10 mouse cellular contexts compared by ENCODE assay signal in the genomic region with DNA sequence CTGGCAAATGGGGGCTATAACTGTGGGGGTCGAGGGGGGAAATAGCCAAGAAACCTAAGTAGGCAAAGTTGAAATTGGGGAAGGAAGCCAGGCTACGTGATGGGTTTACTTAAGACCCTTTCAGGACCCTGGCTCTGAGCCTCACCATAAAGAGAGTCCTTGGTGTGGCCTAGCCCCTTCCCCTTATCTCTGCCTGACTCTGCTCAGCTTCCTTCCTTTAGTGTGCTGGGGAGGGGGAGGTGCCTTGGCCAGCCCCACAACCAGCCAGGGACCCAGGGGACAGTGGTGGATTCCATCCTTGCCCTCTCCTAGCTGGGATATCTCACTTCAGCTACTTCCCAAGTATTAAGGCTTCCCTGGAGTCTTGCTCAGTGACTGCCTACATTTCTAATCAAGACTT. TPM values are rescaled to one million over a fixed set of nuclear protein-coding genes. Genes with fewer than 3 reads are reported as not detected.
DNase-seq lines count a peak whose midpoint lies in the region; ATAC-seq and TF ChIP-seq lines count a peak whose summit lies in the region.
"Had no signal": no experiment of that assay in that cellular context is flagged by ENCODE, and none has a peak within 500 bp of the region (broad histone marks: within the 10 kb centered on the region; RNA-seq: fewer than 3 reads in every experiment).

No protein-coding gene starts in this region.

- H3K9me3 ChIP-seq in CH12.LX (replicated peaks; ENCODE audit: low read length) = no peaks in the 10 kb centered on the region
- H3K9me3 ChIP-seq in hindbrain, embryonic 15.5 days = no peaks in the 10 kb centered on the region
- no peaks in the 10 kb centered on the region for H3K9me3 ChIP-seq in midbrain, embryonic 16.5 days (replicated peaks; ENCODE audit: control insufficient read depth, low read length, poor library complexity, severe bottlenecking)
- H3K9me3 ChIP-seq: limb, embryonic 15.5 days had no signal

- no peak for TF ChIP-seq POLR2A in CH12.LX (IDR thresholded peaks at IDR 0.05; ENCODE audit: low read depth, low read length)

- H3K27ac ChIP-seq in gastrocnemius, adult 2 months = 0 out of 2 replicates have a peak overlapping the region, but pooled peaks have one; percentile 48
- peak overlapping the region; percentile 84 for H3K27ac ChIP-seq in CH12.LX (ENCODE audit: insufficient read depth, low read depth)
- peak overlapping the region; percentile 93; the same call in 1 of the 2 replicates for H3K27ac ChIP-seq in hindbrain, embryonic 15.5 days (replicated peaks)
- H3K27ac ChIP-seq in midbrain, embryonic 16.5 days (ENCODE audit: low read length) = no peak overlapping the region
- H3K27ac ChIP-seq: limb, embryonic 15.5 days had no signal

- dilution Hi-C loops in CH12.LX (cut with MboI; ENCODE audit: extremely low pct_ligation_motif_present, extremely low pct_unique_long_range_greater_than_20kb, low sequenced_read_pairs) = no loop called here

- TF ChIP-seq EP300 in CH12.LX (IDR thresholded peaks at IDR 0.05; ENCODE audit: low read length) = no peak

- H3K36me3 ChIP-seq in CH12.LX (replicated peaks in 1 of 2; ENCODE audit: control insufficient read depth in 1 of 2, insufficient read depth in 1 of 2, low read length in 1 of 2) = peaks cover 0 to 4% of the 10 kb centered on the region in 2 experiments
- no peaks in the 10 kb centered on the region for H3K36me3 ChIP-seq in hindbrain, embryonic 15.5 days
- H3K36me3 ChIP-seq in midbrain, embryonic 16.5 days (ENCODE audit: control insufficient read depth, insufficient read depth, low read length) = no peaks in the 10 kb centered on the region
- H3K36me3 ChIP-seq: limb, embryonic 15.5 days had no signal

- intact Hi-C loops in gastrocnemius, adult 2 months (cut with DNase I) = no loop called here

- H3K9ac ChIP-seq in CH12.LX (ENCODE audit: insufficient read depth, low read depth) = peak overlapping the region; percentile 51
- H3K9ac ChIP-seq in hindbrain, embryonic 15.5 days = peak overlapping the region; percentile 89
- peak overlapping the region; percentile 98 for H3K9ac ChIP-seq in midbrain, embryonic 16.5 days (ENCODE audit: low read depth, low read length)
- H3K9ac ChIP-seq: limb, embryonic 15.5 days had no signal

- H3K4me1 ChIP-seq in CH12.LX (ENCODE audit: control insufficient read depth in 1 of 2, insufficient read depth in 2 of 2) = peaks cover 43 to 76% of the 10 kb centered on the region in 2 experiments
- peaks cover 79% of the 10 kb centered on the region for H3K4me1 ChIP-seq in hindbrain, embryonic 15.5 days (replicated peaks)
- peaks cover 69% of the 10 kb centered on the region for H3K4me1 ChIP-seq in midbrain, embryonic 16.5 days (ENCODE audit: control insufficient read depth, insufficient read depth, low read length)

- TF ChIP-seq RAD21 in CH12.LX (IDR thresholded peaks at IDR 0.05; ENCODE audit: low read depth, low read length) = no peak

- no peak overlapping the region for H3K4me3 ChIP-seq in gastrocnemius, adult 2 months
- no peak overlapping the region for H3K4me3 ChIP-seq in CH12.LX (replicated peaks in 1 of 3; ENCODE audit: low read depth in 2 of 3, low read length in 2 of 3, poor library complexity in 1 of 3)
- peak overlapping the region; percentile 67 for H3K4me3 ChIP-seq in hindbrain, embryonic 15.5 days
- H3K4me3 ChIP-seq in midbrain, embryonic 16.5 days (ENCODE audit: low read depth, low read length) = peak overlapping the region; percentile 85; the same call in 1 of the 2 replicates
- H3K4me3 ChIP-seq: limb, embryonic 15.5 days had no signal

- no peak for DNase-seq in gastrocnemius, adult 2 months
- no peak for DNase-seq in gastrocnemius, postnatal 25 days
- no peak for DNase-seq in CH12.LX (ENCODE audit: extremely low read depth)
- no peak for DNase-seq in ovary, adult 18-20 months (ENCODE audit: low spot score)
- DNase-seq in layer of hippocampus, adult 11-12 months (ENCODE audit: low spot score) = no peak
- no peak for DNase-seq in urinary bladder, adult 18-20 months (ENCODE audit: low spot score in 2 of 2)
- DNase-seq: kidney, adult 11 months had no signal

- no peak for TF ChIP-seq CTCF in gastrocnemius, adult 2 months (IDR thresholded peaks at IDR 0.05)
- no peak for TF ChIP-seq CTCF in CH12.LX (conservative IDR thresholded peaks at IDR 0.05 in 1 of 2, IDR thresholded peaks at IDR 0.05 in 1 of 2; ENCODE audit: low read depth in 2 of 2, low read length in 2 of 2)

- peaks cover 34% of the 10 kb centered on the region for H3K79me2 ChIP-seq in CH12.LX (replicated peaks; ENCODE audit: control insufficient read depth, extremely low read depth, insufficient read depth, poor library complexity, severe bottlenecking)

- in situ Hi-C loops in CH12.LX (cut with MboI; ENCODE audit: low pct_ligation_motif_present, low pct_unique_long_range_greater_than_20kb, low sequenced_read_pairs) = loop anchor here (10.0 kb wide), 1 partner anchor 370 kb away; the partner anchor contains the start of gene Phlda3

- ATAC-seq in hindbrain, embryonic 15.5 days (ENCODE audit: low FRiP score, low read depth) = no peak
- no peak for ATAC-seq in midbrain, embryonic 16.5 days

- H3K27me3 ChIP-seq in CH12.LX (replicated peaks) = no peaks in the 10 kb centered on the region
- H3K27me3 ChIP-seq in hindbrain, embryonic 15.5 days = no peaks in the 10 kb centered on the region
- H3K27me3 ChIP-seq in midbrain, embryonic 16.5 days (ENCODE audit: control insufficient read depth, insufficient read depth, low read depth, low read length) = no peaks in the 10 kb centered on the region
- H3K27me3 ChIP-seq: limb, embryonic 15.5 days had no signal

- WGBS in hindbrain, embryonic 15.5 days = 77% methylated on average over 2 of the region's 2 CpGs
- WGBS in midbrain, embryonic 16.5 days = 76% methylated on average over 2 of the region's 2 CpGs

- H3K4me2 ChIP-seq in CH12.LX (ENCODE audit: insufficient read depth, low read depth, poor library complexity, severe bottlenecking) = peak overlapping the region; percentile 68
- peak overlapping the region; percentile 70 for H3K4me2 ChIP-seq in hindbrain, embryonic 15.5 days
- H3K4me2 ChIP-seq in midbrain, embryonic 16.5 days (ENCODE audit: low read length) = peak overlapping the region; percentile 87

TF ChIP-seq in CH12.LX, 34 proteins besides CTCF, POLR2A, EP300 and RAD21:
- TF ChIP-seq GABPA (IDR thresholded peaks at IDR 0.05; ENCODE audit: insufficient replicate concordance, low read depth, low read length) (no peak), TBP (conservative IDR thresholded peaks at IDR 0.05; ENCODE audit: low read depth, low read length) (no peak), IRF4 (IDR thresholded peaks at IDR 0.05; ENCODE audit: low read depth, low read length) (no peak), HCFC1 (IDR thresholded peaks at IDR 0.05; ENCODE audit: low read depth, low read length) (no peak)

RNA-seq across cellular contexts. Expression of gene Kif21b, which starts 3.4 kb away (rescaled TPM):
- total RNA-seq in gastrocnemius, adult 2 months (2021) = under 1 TPM; 0.46 to 0.47 TPM
- under 1 TPM; 0.36 to 0.78 TPM for total RNA-seq in gastrocnemius, postnatal 25 days (2021)
- total RNA-seq in CH12.LX (2012; rRNA removed) (21.1 and 26.2 TPM in 2 replicates), CH12.LX (2014; rRNA removed) (6.0 and 7.3 TPM in 2 replicates)
- 22.6 and 32.4 TPM in 2 replicates for polyA plus RNA-seq in CH12.LX (2012; ENCODE audit: insufficient read length, low read depth)
- 48.9 and 50.0 TPM in 2 replicates for polyA plus RNA-seq in hindbrain, embryonic 15.5 days (2015; fragmentation: Nextera tagmentation; extraction: Ambion mirVana)
- 47.9 and 55.7 TPM in 2 replicates for polyA plus RNA-seq in midbrain, embryonic 16.5 days (2015; fragmentation: Nextera tagmentation; extraction: Ambion mirVana)

Comparison
In these comparisons a context has a peak if more than half of its experiments do, and no peak if none do; other contexts are left out.
1. H3K4me3 ChIP-seq: peak in hindbrain, embryonic 15.5 days (single experiment) and midbrain, embryonic 16.5 days (single experiment); none in gastrocnemius, adult 2 months (single experiment) and CH12.LX (0 of 3).
2. Peak in every context shown above with its lines, with median percentiles within 50 percentile points of each other: H3K4me2 ChIP-seq and H3K9ac ChIP-seq.